Mouse (Mus musculus) brain, adult 10 weeks (tissue): ENCODE measurements around the gene Qdpr. TPM values are rescaled to one million over a fixed set of nuclear protein-coding genes. Genes with fewer than 3 reads are reported as not detected.

Source experiments
- polyA plus RNA-seq: library from polyadenylated mRNA; stranded (reverse); fragments of 350-450 nt; fragmentation: Illumina TruSeq; extraction: RNeasy Lipid Tissue Mini Kit (QIAGEN cat#74804); gene quantifications from one replicate; pipeline ENCODE4 v1.2.3, GENCODE M21; 2015; ENCODE audit warnings: low read depth, low replicate concordance

Gene Qdpr
- polyA plus RNA-seq = 491 TPM

DNA sequence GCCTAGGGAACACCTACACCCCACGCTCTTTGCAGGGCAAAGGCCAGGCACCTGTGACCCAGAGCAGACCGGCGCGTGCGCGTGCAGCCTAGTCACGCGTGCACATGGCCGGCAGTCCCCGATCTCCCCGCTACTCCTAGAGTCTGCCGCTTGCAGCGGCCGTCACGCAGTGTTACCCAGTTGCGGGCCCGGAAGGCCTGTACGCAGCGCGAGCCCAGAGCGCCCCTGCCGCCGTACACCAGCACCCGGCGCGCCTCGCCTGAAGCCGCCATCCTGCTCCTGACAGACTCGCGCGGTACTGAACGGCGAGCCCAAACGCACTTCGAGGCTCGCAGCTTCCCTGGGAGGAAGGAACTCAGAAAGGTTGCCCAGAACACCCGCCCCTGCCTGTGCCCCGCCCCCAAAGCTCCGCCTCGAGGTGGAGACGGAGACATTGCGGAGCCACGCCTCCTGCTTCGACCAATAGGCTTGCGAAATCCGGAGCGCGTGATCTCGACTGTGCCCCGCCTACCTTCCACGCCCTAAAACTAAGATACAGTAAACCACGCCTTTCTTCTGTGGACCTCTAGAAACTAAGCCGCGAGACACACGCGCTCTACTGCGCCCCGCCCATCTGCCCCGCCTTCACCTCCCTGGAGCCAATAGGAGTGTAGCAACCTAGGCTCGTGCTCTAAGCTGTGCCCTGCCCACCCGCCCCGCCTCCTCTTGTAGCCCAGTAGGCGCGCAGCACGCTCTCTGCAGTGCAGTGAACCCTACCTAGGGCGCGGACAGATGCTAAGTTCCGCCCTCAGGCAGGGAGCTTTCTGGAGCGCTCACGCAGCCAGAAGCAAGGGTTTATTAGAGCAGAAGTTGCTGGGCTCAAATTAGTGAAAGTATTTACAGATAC, at the start of gene Qdpr:
Gene Qdpr (minus strand): TSS at position 406 of the 886 bp plus-strand sequence.

GRCm38 (mm10) chr5:45493191-45494092, 43.4 kb upstream of the Qdpr start, which contains the start of gene Lap3:
Gene Lap3 (plus strand): TSS chr5:45493374.

DNA sequence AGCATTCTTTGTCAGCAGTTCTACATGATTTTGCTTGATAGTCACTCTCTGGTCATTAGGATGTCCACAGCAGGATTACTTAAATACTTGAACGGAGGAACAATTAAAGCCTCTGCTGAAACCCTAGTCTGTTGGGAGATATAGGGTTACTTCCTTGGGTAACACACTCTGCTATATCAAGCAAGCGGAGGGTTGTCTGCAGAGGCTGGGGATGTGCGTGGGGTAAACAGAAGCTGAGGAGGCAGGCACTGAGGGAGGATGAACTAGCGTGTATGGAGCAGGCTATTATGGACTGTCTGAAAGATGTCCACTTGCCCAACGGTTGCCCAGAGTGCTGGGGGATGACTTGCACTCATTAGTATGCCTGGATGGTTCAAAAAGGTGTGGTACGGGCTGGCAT, 3.4 kb upstream of the Qdpr start, which contains the start of gene Clrn2:
Gene Clrn2 (plus strand): TSS at position 301 of the 400 bp plus-strand sequence.

Other genes starting within 250 kb of the Qdpr start
- not detected for gene Clrn2, start 3.5 kb upstream of the Qdpr start, polyA plus RNA-seq
- 82.1 TPM for gene Lap3, start 43.1 kb upstream of the Qdpr start, polyA plus RNA-seq
- gene Med28, start 70.0 kb upstream of the Qdpr start, polyA plus RNA-seq = 152 TPM
- 3.5 TPM for gene Fam184b, start 189.4 kb upstream of the Qdpr start, polyA plus RNA-seq
- gene Ncapg, start 219.7 kb upstream of the Qdpr start, polyA plus RNA-seq = not detected